Mouse (Mus musculus) kidney, postnatal 0 days (tissue): ENCODE measurements at regions not wholly inside any gene's neighbourhood (a gene's known extent, or its start where the extent isn't known, plus 50 kb on each side); places are given as distances from the start of the nearest gene placed in this dataset.

Source experiments
- ATAC-seq: fragments of 200-750 bp; cut with Nextera tagmentation; replicated peaks from 2 replicates; pipeline ENCODE4 v1.8.0; 2017; ENCODE audit warnings: low read depth, moderate number of reproducible peaks, moderate TSS enrichment, moderate library complexity; ENCODE audit not compliant: low FRiP score
- DNase-seq: peaks from one replicate; pipeline ENCODE4 v3.0.0-alpha.2; 2016; ENCODE audit warnings: low spot score
- H3K27ac ChIP-seq: fragments of 300-500 bp; sonication (generic); 2 replicates; pipeline ENCODE4 v1.5.1; 2014; ENCODE audit warnings: mild to moderate bottlenecking
- H3K27me3 ChIP-seq: fragments of 300-500 bp; sonication (generic); 2 replicates; pipeline ENCODE4 v1.6.1; 2014; ENCODE audit warnings: low read length, mixed read lengths; ENCODE audit not compliant: insufficient read depth
- H3K36me3 ChIP-seq: fragments of 300-500 bp; sonication (generic); 2 replicates; pipeline ENCODE4 v1.6.1; 2014; ENCODE audit warnings: low read length, mixed read lengths; ENCODE audit not compliant: insufficient read depth
- H3K4me1 ChIP-seq: fragments of 300-500 bp; sonication (generic); replicated peaks from 2 replicates; pipeline ENCODE4 v1.6.1; 2014; ENCODE audit warnings: antibody characterized with exemption, low read length, mixed read lengths; ENCODE audit not compliant: insufficient read depth
- H3K4me2 ChIP-seq: fragments of 300-500 bp; sonication (generic); 2 replicates; pipeline ENCODE4 v1.6.1; 2014; ENCODE audit warnings: mild to moderate bottlenecking, low read length, moderate library complexity, mixed read lengths
- H3K4me3 ChIP-seq: fragments of 300-500 bp; sonication (generic); replicated peaks from 2 replicates; pipeline ENCODE4 v1.5.1; 2014; ENCODE audit warnings: low read depth, low read length
- H3K9ac ChIP-seq: fragments of 300-500 bp; sonication (generic); 2 replicates; pipeline ENCODE4 v1.6.1; 2014; ENCODE audit warnings: low read depth, low read length
- H3K9me3 ChIP-seq: fragments of 300-500 bp; sonication (generic); replicated peaks from 2 replicates; pipeline ENCODE4 v1.6.1; 2016; ENCODE audit warnings: low read length, inconsistent platforms, mixed read lengths
- CTCF ChIP-seq: IDR thresholded peaks from 2 replicates; pipeline ENCODE4 v1.5.1; 2016; ENCODE audit warnings: antibody characterized with exemption, low read depth, mild to moderate bottlenecking, moderate library complexity
- WGBS: fragments of 180-500 bp; shearing (Covaris S2); extraction: QIAGEN DNeasy Blood & Tissue Kit; methylation state at CpG from one replicate; pipeline ENCODE4 v1.1.7; 2014; 5-methylcytosine and 5-hydroxymethylcytosine counted together

- Histone ChIP-seq H3K27me3 (no peaks in the 10 kb centered on the region), H3K9ac (no peak overlapping the region), H3K27ac (no peak overlapping the region), H3K4me3 (no peak overlapping the region), H3K4me2 (no peak overlapping the region), H3K4me1 (no peaks in the 10 kb centered on the region), H3K36me3 (no peaks in the 10 kb centered on the region), H3K9me3 (no peaks in the 10 kb centered on the region)
- DNase-seq (no peak), ATAC-seq (no peak)
- 83% methylated on average over 2 of the region's 2 CpGs for WGBS
- no peak for TF ChIP-seq CTCF
Measured at GRCm38 (mm10) chr3:33902431-33902830, 58.3 kb upstream of the Ccdc39 start.

GRCm38 (mm10) chr3:33903326-33903725, 59.2 kb upstream of the Ccdc39 start:
- no peak overlapping the region for H3K9ac ChIP-seq
- H3K9me3 ChIP-seq, result no peaks in the 10 kb centered on the region
- H3K36me3 ChIP-seq, result no peaks in the 10 kb centered on the region
- no peaks in the 10 kb centered on the region for H3K27me3 ChIP-seq
- H3K27ac ChIP-seq, result no peak overlapping the region
- no peaks in the 10 kb centered on the region for H3K4me1 ChIP-seq
- WGBS, result 75% methylated on average over 8 of the region's 8 CpGs
- no peak overlapping the region for H3K4me2 ChIP-seq
- TF ChIP-seq CTCF, result no peak
- DNase-seq (no peak), ATAC-seq (no peak)
- no peak overlapping the region for H3K4me3 ChIP-seq

GRCm38 (mm10) chr3:33903816-33904215, 59.7 kb upstream of the Ccdc39 start:
- no peak overlapping the region for H3K4me2 ChIP-seq
- no peaks in the 10 kb centered on the region for H3K27me3 ChIP-seq
- no peak for DNase-seq
- H3K9me3 ChIP-seq, result no peaks in the 10 kb centered on the region
- no peak overlapping the region for H3K4me3 ChIP-seq
- H3K4me1 ChIP-seq, result no peaks in the 10 kb centered on the region
- no peak for TF ChIP-seq CTCF
- ATAC-seq, result no peak
- 43% methylated on average over 4 of the region's 4 CpGs for WGBS
- H3K9ac ChIP-seq, result no peak overlapping the region
- H3K36me3 ChIP-seq, result no peaks in the 10 kb centered on the region
- no peak overlapping the region for H3K27ac ChIP-seq

GRCm38 (mm10) chr3:33904854-33905678, 61.0 kb upstream of the Ccdc39 start:
- H3K4me1 ChIP-seq, result no peaks in the 10 kb centered on the region
- peak overlapping the region; percentile 39 for H3K4me2 ChIP-seq
- H3K9ac ChIP-seq, result no peak overlapping the region
- H3K9me3 ChIP-seq, result no peaks in the 10 kb centered on the region
- no peak for TF ChIP-seq CTCF
- H3K4me3 ChIP-seq, result no peak overlapping the region
- ATAC-seq (no peak), DNase-seq (peak; percentile 5)
- no peaks in the 10 kb centered on the region for H3K36me3 ChIP-seq
- H3K27me3 ChIP-seq, result no peaks in the 10 kb centered on the region
- H3K27ac ChIP-seq, result no peak overlapping the region
- 28% methylated on average over 22 of the region's 22 CpGs for WGBS

- peak overlapping the region; percentile 39 for H3K4me2 ChIP-seq
- no peak overlapping the region for H3K27ac ChIP-seq
- no peak for ATAC-seq
Measured at GRCm38 (mm10) chr3:33905679-33906007, 61.5 kb upstream of the Ccdc39 start.

GRCm38 (mm10) chr3:33907061-33907460, 63.0 kb upstream of the Ccdc39 start:
- no peak overlapping the region for H3K4me2 ChIP-seq
- ATAC-seq, result no peak
- WGBS, result 84% methylated on average over 8 of the region's 8 CpGs
- no peak for DNase-seq
- H3K27me3 ChIP-seq, result no peaks in the 10 kb centered on the region
- H3K9ac ChIP-seq, result no peak overlapping the region
- H3K27ac ChIP-seq, result no peak overlapping the region
- no peaks in the 10 kb centered on the region for H3K9me3 ChIP-seq
- no peak for TF ChIP-seq CTCF
- H3K4me3 ChIP-seq, result no peak overlapping the region
- H3K36me3 ChIP-seq, result no peaks in the 10 kb centered on the region
- no peaks in the 10 kb centered on the region for H3K4me1 ChIP-seq

More at GRCm38 (mm10) chr3:33905679-33906007, 61.5 kb upstream of the Ccdc39 start:
- H3K4me3 ChIP-seq, result no peak overlapping the region
- no peak for TF ChIP-seq CTCF
- H3K9me3 ChIP-seq, result no peaks in the 10 kb centered on the region
- no peak for DNase-seq
- no peak overlapping the region for H3K9ac ChIP-seq
- no peaks in the 10 kb centered on the region for H3K4me1 ChIP-seq
- H3K36me3 ChIP-seq, result no peaks in the 10 kb centered on the region
- H3K27me3 ChIP-seq, result no peaks in the 10 kb centered on the region
- WGBS, result 22% methylated on average over 5 of the region's 5 CpGs

GRCm38 (mm10) chr3:33911559-33911958, 67.4 kb upstream of the Ccdc39 start:
- Histone ChIP-seq H3K9me3 (no peaks in the 10 kb centered on the region), H3K4me3 (no peak overlapping the region), H3K4me1 (no peaks in the 10 kb centered on the region), H3K9ac (no peak overlapping the region), H3K27ac (no peak overlapping the region), H3K36me3 (no peaks in the 10 kb centered on the region), H3K4me2 (no peak overlapping the region), H3K27me3 (no peaks in the 10 kb centered on the region)
- no peak for TF ChIP-seq CTCF
- ATAC-seq, result no peak
- WGBS, result 86% methylated on average over 9 of the region's 9 CpGs
- DNase-seq, result no peak
